Mouse (Mus musculus): ENCODE data around the gene Tax1bp3.

DNA sequence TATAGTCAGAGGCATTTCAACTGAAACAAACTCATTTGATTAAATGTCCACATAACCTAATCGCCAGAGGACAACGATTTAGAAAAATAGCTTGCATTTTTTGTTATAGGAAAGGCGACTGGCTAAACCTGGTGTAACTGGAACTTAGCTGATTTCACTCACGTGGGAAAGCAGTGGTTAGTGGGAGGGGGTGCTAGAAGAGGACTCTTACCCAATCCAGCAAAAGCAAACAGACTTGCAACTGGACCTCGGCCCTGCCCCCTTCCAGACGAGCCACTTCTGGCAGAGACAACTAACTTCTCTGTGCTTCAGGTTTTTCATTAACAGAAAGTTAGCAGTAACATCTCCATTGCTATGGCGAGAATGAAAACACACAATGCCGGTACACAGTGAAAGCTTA lies 1.3 kb upstream of the Tax1bp3 start:
- no peak for TF ChIP-seq CTCF (IDR thresholded peaks at IDR 0.05; ENCODE audit: low read depth)
- no peak for TF ChIP-seq EP300 (IDR thresholded peaks at IDR 0.05; ENCODE audit: low read depth)
